Mouse (Mus musculus) bone marrow macrophage, adult 2 months (primary cell): Measurements from ENCODE around the gene Barx1. TPM values are rescaled to one million over a fixed set of nuclear protein-coding genes. Genes with fewer than 3 reads are reported as not detected.

ENCODE experiments used
- H3K27ac ChIP-seq: 2 replicates; pipeline ENCODE4 v1.5.1; 2012; ENCODE audit warnings: low read depth, low read length; ENCODE audit not compliant: insufficient read depth
- H3K4me1 ChIP-seq: 2 replicates; pipeline ENCODE4 v1.6.1; 2012; ENCODE audit warnings: low read length; ENCODE audit not compliant: control insufficient read depth, insufficient read depth
- H3K4me3 ChIP-seq: 2 replicates; pipeline ENCODE4 v1.5.1; 2012; ENCODE audit warnings: mild to moderate bottlenecking, low read length, moderate library complexity; ENCODE audit not compliant: insufficient read depth
- CTCF ChIP-seq: IDR thresholded peaks from 2 replicates; pipeline ENCODE4 v1.5.1; 2012; ENCODE audit warnings: low read depth, mild to moderate bottlenecking, low read length, moderate library complexity
- POLR2A ChIP-seq: IDR thresholded peaks from 2 replicates; pipeline ENCODE4 v1.6.1; 2012; ENCODE audit warnings: mild to moderate bottlenecking, low read depth, low read length, borderline replicate concordance
- polyA plus RNA-seq: library from polyadenylated mRNA; stranded (reverse); fragments of >200 nt; gene quantifications from 2 replicates; pipeline ENCODE4 v1.2.4, GENCODE M21; 2012; ENCODE audit not compliant: missing spikeins, insufficient read depth, insufficient read length

Gene Barx1
- polyA plus RNA-seq, 1 experiment, result not detected

DNA sequence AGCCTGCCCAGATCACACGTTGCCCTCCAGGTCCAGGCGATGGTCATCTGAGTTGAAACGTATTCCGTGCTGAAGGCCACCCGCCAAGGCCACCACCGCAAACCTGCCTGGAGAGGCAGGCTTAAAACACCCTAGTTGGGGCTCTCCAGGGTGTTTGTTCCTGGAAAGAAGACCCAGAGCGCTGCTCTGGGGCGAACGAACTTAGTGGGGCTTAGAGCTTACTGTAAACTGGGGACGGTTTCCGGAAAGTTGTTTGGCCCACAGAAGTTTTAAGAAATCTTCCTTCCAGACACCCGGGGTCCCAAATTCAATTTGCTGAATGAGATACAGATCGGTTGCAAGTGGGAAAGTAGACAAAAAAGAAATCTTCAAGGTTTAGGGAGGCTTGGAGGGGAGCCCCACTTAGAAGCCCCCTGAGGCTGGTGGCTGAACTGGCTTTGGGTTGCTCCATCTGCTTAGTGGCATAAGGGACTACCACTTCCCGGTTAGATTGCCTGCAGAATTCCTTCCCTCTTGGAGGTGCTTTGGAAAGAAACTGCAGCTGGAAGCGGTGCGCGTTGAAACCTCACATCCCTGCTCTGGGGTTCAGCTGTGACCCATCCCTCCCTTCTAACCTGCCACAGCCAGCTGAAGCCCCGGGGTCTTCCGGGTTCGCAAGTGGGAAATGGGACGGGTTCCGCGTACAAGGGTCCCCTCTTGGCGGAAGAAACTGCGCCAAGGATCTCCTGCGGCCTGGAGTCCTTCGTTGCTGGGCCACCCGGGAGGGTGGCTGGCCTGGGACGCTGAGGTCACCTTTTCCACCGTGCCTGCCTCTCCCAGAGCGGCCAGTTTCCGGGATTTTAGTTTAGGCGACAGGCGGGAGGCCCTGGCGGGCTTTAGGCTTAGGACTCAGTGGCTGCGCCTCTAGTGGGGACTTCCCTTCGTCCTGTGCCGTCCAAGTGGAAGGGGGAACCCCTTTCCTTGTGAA, 3.3 kb upstream of the Barx1 start:
- no peak for TF ChIP-seq POLR2A
- no peak for TF ChIP-seq CTCF
- Histone ChIP-seq H3K27ac (no peak overlapping the region), H3K4me1 (no peaks in the 10 kb centered on the region), H3K4me3 (0 out of 2 replicates have a peak overlapping the region, but pooled peaks have one; percentile 15)

DNA sequence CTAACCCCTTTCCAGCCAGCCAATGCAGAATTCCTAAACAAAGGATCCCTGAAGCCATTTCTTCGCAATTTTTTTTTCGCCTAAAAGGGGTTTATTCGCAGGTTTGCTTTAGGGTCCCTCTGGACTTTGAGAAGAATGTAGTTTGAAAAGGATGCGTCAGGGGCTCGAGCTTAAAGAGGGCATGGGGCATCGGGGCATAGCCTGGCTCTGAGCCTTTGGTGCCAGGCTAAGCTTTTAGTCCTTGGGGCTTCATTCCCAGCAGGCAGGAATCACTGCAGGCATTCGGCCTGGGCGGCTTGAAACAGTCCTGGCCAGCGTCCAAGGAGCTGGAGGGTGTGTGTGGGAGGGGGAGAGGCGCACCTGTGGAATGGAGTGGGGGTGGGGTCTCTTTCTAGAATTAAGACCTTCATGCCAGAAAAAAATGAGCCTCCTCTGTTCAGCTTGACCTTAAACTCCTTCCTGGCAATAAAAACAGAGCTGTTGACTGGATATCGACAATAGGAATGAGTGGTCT, 2.5 kb upstream of the Barx1 start:
- H3K4me3 ChIP-seq, result no peak overlapping the region
- no peak overlapping the region for H3K27ac ChIP-seq
- TF ChIP-seq POLR2A (no peak), CTCF (no peak)
- no peaks in the 10 kb centered on the region for H3K4me1 ChIP-seq

DNA sequence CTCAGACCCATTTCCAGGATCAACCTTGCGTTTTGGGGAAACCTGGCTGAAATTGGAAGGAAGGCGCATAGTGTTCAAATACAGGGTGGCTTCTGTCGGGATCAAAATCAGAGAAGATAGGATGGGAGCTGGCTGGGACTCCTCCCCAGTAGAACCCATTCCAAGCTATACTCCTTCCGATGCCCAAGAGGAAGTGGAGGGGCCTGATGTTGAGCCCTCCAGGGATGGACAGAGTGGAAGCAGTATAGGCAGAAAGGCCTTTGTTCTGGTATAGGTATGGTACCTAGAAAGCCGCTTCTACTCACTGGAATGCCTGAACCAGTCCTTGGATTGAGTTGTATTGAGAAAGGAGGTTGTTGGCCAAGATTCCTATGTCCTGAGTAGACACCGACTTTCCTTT, 2.1 kb upstream of the Barx1 start:
- Histone ChIP-seq H3K27ac (no peak overlapping the region), H3K4me1 (no peaks in the 10 kb centered on the region), H3K4me3 (no peak overlapping the region)
- no peak for TF ChIP-seq CTCF
- no peak for TF ChIP-seq POLR2A

DNA sequence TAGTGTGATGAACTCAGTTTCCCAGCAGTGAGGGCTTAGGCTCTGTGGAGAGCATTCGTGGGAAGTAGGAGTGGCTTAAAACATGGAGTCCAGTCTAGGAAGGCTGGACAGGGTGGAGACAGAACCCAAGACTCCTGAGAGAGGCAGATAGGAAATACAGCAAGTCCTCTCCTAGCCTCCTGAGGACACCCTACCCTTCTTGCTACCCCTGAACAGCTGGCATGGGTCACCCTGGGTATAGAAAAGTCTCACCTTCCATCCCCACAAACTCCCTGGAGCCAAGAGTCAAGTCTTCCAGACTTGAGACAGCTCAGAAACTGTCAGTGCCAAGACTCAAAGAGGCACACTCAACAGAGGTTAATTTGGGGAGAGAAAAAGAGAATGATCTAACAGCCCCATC, 1.2 kb upstream of the Barx1 start:
- no peak overlapping the region for H3K4me3 ChIP-seq
- no peaks in the 10 kb centered on the region for H3K4me1 ChIP-seq
- H3K27ac ChIP-seq, result no peak overlapping the region
- TF ChIP-seq CTCF (no peak), POLR2A (no peak)

DNA sequence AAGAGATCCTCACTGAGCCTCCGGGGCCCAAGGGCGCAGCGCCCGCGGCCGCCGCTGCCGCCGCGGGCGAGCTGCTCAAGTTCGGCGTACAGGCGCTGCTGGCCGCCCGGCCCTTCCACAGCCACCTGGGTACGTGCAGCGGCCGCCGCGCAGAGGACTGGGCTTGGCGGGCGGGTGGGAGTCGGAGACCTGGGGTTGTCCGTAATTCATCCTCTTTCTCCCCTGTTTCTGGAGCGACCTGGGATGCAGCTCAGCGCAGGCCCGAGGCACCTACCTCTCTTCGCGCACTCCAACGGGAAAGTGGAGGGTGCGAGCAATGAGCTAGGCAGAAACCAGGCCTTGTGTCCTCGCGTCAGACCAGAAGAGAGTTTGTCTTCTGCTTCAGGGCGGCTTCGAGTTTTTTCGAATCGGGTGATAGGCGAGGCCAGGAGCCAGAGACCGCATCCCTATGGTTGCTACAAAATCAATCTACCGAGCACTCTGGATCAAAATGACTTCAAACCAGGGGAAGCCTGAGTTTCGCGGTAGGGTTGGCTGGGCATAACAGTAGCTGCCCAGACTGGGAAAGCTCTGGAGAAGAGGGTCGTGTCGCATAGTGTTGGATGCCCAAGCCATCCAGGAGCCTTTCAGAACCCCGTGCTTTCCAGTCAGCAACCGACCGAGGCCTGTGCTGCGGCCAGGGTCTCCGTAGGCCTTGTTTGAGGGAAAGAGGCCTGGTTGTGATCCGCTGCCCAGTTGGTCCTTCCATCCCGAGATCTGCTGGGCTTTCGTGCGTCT, 601 bp downstream of the Barx1 start:
- Histone ChIP-seq H3K4me3 (no peak overlapping the region), H3K4me1 (no peaks in the 10 kb centered on the region), H3K27ac (no peak overlapping the region)
- TF ChIP-seq POLR2A (no peak), CTCF (no peak)

DNA sequence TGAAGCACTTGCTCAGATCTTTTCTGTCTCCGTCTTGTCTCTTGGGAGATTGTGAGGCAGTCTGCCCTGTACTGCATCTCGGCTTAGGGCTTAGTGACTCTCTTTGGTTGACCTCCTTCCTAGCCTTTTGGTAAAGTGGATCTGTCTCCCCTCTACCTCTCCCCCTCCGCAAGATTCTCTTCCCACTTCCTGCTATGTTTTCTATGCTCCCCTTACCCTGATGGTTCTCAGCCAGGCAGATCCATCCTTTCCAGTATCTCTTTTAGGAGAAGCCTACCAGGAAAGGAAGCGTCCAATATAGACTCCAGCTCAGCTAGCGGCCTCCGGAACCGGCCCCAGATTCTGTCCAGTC, 1.2 kb downstream of the Barx1 start:
- TF ChIP-seq CTCF (no peak), POLR2A (no peak)
- no peak overlapping the region for H3K27ac ChIP-seq
- H3K4me1 ChIP-seq, result no peaks in the 10 kb centered on the region; the same call in 1 of the 2 replicates
- no peak overlapping the region for H3K4me3 ChIP-seq

DNA sequence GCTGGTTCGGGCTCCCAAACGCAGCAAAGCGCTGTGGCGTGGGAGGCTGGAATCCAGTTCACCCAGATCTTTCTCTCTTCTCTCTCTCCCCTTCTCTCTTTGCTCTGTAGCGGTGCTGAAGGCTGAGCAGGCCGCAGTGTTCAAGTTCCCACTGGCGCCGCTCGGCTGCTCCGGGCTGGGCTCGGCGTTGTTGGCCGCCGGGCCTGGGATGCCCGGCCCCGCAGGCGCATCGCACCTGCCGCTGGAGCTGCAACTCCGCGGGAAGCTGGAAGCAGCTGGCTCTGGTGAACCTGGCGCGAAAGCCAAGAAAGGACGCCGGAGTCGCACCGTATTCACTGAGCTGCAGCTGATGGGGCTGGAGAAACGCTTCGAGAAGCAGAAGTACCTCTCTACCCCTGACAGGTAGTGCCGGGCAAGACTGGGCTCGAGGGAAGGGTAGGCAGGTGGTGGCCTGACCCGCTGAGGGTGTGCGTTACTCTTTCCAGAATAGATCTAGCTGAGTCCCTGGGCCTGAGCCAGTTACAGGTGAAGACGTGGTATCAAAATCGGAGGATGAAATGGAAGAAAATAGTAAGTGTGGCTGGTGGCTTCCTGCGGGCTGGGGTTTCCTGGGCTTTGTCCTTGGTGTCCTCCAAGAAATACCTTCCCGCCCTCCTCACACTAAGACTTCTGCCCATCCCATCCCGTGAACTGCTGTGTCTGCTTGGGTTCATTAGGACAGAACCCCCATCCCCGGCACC, 2.3 kb downstream of the Barx1 start:
- TF ChIP-seq CTCF (no peak), POLR2A (no peak)
- H3K27ac ChIP-seq, result no peak overlapping the region
- no peaks in the 10 kb centered on the region; the same call in 1 of the 2 replicates for H3K4me1 ChIP-seq
- no peak overlapping the region for H3K4me3 ChIP-seq

DNA sequence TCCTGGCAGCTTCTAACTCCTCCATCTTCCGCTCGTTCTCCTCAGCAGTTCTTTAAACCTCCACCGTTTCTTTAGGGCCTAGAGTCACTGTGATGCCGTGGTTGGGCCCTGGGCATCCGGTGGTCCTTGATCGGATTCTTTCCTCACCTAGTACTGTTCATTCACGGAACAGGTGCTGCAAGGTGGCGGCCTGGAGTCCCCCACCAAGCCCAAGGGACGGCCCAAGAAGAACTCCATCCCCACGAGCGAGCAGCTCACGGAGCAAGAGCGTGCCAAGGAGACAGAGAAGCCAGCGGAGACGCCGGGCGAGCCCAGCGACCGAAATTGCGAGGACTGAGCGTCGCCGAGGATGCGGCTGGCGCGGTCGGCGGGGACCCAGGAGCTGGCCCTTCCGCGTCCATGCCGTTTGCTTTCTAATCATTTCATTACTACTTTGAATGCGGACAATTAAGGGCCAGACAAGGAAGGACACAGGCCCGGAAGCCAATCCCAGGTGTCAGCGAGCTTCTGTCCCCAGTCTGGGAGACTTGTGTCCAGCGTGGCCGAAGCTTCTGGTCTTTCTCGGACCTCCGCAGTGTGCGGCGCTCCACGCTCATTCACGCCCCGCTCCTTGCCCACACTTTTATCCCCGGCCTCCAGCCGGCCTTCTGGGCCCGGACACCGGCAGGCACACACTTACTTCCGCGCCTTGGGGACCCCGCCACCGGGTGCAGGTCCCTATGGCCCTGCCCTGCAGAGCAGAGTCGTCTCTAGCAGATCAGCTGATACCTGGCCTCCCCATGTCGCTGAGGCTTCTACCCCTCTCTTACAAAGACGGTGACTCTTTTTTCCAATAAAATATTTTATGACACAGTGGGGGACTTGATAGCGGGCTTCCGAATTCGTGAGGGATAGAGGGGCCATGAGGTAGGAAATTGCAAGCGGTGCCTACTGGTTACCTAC, 3.1 kb downstream of the Barx1 start:
- Histone ChIP-seq H3K27ac (no peak overlapping the region), H3K4me3 (no peak overlapping the region), H3K4me1 (no peaks in the 10 kb centered on the region; the same call in 1 of the 2 replicates)
- TF ChIP-seq CTCF (no peak), POLR2A (no peak)
